Mouse (Mus musculus) cerebellum, adult 18-20 months (tissue): Measurements from ENCODE around the gene Caln1.

Experiments used
- DNase-seq, 2 experiments: peaks; one replicate each; pipeline ENCODE4 v3.0.0; 2021

The Caln1 gene

GRCm38 (mm10) chr5:130704866-130705265 lies 335.6 kb downstream of the Caln1 start:
- peak in 1 of 2 experiments; percentile 47 for DNase-seq

- peak; percentile 45 to 52 for DNase-seq
Observed at GRCm38 (mm10) chr5:130706202-130706855, 337.1 kb downstream of the Caln1 start.

GRCm38 (mm10) chr5:130707755-130708154 lies 338.5 kb downstream of the Caln1 start:
- no peak for DNase-seq

GRCm38 (mm10) chr5:130708616-130709015 lies 339.4 kb downstream of the Caln1 start:
- no peak for DNase-seq

- no peak for DNase-seq
Observed at GRCm38 (mm10) chr5:130711643-130712042, 342.4 kb downstream of the Caln1 start.

GRCm38 (mm10) chr5:130712281-130712680 lies 343.0 kb downstream of the Caln1 start:
- no peak for DNase-seq

- DNase-seq = peak; percentile 42 to 46
Observed at GRCm38 (mm10) chr5:130715181-130715580, 345.9 kb downstream of the Caln1 start.

GRCm38 (mm10) chr5:130718385-130718784 lies 349.1 kb downstream of the Caln1 start:
- no peak for DNase-seq

- no peak for DNase-seq
Observed at GRCm38 (mm10) chr5:130742171-130742570, 372.9 kb downstream of the Caln1 start.

GRCm38 (mm10) chr5:130757517-130757916 lies 388.3 kb downstream of the Caln1 start:
- no peak for DNase-seq

- DNase-seq = peak; percentile 75 to 81
Observed at GRCm38 (mm10) chr5:130765784-130766183, 396.5 kb downstream of the Caln1 start.

GRCm38 (mm10) chr5:130771061-130771741 lies 401.9 kb downstream of the Caln1 start:
- peak; percentile 45 to 59 for DNase-seq

GRCm38 (mm10) chr5:130772491-130772890 lies 403.2 kb downstream of the Caln1 start:
- no peak for DNase-seq

GRCm38 (mm10) chr5:130774946-130775345 lies 405.7 kb downstream of the Caln1 start:
- DNase-seq = peak in 1 of 2 experiments; percentile 31

- DNase-seq = peak; percentile 64 to 72
Observed at GRCm38 (mm10) chr5:130792755-130793452, 423.6 kb downstream of the Caln1 start.

- peak; percentile 56 to 69 for DNase-seq
Observed at GRCm38 (mm10) chr5:130797713-130798112, 428.5 kb downstream of the Caln1 start.

- peak; percentile 60 to 66 for DNase-seq
Observed at GRCm38 (mm10) chr5:130810314-130810713, 441.1 kb downstream of the Caln1 start.

- peak; percentile 61 to 63 for DNase-seq
Observed at GRCm38 (mm10) chr5:130810846-130811245, 441.6 kb downstream of the Caln1 start.

- peak; percentile 65 to 70 for DNase-seq
Observed at GRCm38 (mm10) chr5:130811266-130811665, 442.0 kb downstream of the Caln1 start.

- no peak for DNase-seq
Observed at GRCm38 (mm10) chr5:130811966-130812365, 442.7 kb downstream of the Caln1 start.

GRCm38 (mm10) chr5:130812556-130812955 lies 443.3 kb downstream of the Caln1 start:
- DNase-seq = no peak

- DNase-seq = peak in 1 of 2 experiments; percentile 44
Observed at GRCm38 (mm10) chr5:130813089-130813488, 443.8 kb downstream of the Caln1 start.

- peak; percentile 27 to 36 for DNase-seq
Observed at GRCm38 (mm10) chr5:130815352-130815751, 446.1 kb downstream of the Caln1 start.
